Mouse (Mus musculus): ENCODE results near the gene Cbr3. TPM values are rescaled to one million over a fixed set of nuclear protein-coding genes. Genes with fewer than 3 reads are reported as not detected.
A peak's percentile ranks its signal among the peaks of the same experiment; 100 is the strongest.

Gene Cbr3
- polyA plus RNA-seq, 1 experiment from 2014 or later, result 0.36 TPM

DNA sequence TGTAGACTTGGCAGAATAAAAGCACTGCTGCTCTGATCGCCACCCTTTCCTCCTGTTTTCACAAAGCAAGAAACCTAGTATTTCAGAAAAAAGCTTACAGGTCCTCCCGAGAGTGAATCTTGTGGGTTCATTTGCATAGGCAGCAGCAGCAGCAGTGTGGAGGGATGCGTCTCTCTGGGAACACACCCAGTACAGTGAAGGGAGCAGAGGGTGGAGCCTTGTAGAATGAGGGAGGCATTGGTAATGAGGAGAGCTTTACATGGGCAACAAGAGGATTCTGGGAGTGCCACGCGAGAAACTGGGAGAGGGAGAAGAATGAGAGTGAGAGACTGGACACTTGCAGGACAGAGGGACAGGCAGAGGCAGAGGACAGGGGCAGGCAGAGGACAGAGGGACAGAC lies 31.4 kb downstream of the Cbr3 start:
- Histone ChIP-seq H3K4me1 (ENCODE audit: control insufficient read depth, insufficient read depth, low read length) (peaks cover 13% of the 10 kb centered on the region), H3K27me3 (ENCODE audit: control insufficient read depth, insufficient read depth, low read length) (peaks cover 4% of the 10 kb centered on the region; the same call in 1 of the 2 replicates), H3K9me3 (replicated peaks; ENCODE audit: control insufficient read depth, low read length) (no peaks in the 10 kb centered on the region), H3K9ac (ENCODE audit: low read depth, low read length) (no peak overlapping the region), H3K4me2 (no peak overlapping the region), H3K36me3 (ENCODE audit: control insufficient read depth, insufficient read depth, low read length) (no peaks in the 10 kb centered on the region; the same call in 1 of the 2 replicates), H3K27ac (ENCODE audit: low read depth, low read length) (no peak overlapping the region), H3K4me3 (ENCODE audit: low read depth, low read length) (no peak overlapping the region)
- 25% methylated on average over 5 of the region's 5 CpGs for WGBS (ENCODE audit: insufficient replicate concordance)
- no peak for ATAC-seq (replicated peaks; ENCODE audit: insufficient number of reproducible peaks, low FRiP score, low TSS enrichment)

DNA sequence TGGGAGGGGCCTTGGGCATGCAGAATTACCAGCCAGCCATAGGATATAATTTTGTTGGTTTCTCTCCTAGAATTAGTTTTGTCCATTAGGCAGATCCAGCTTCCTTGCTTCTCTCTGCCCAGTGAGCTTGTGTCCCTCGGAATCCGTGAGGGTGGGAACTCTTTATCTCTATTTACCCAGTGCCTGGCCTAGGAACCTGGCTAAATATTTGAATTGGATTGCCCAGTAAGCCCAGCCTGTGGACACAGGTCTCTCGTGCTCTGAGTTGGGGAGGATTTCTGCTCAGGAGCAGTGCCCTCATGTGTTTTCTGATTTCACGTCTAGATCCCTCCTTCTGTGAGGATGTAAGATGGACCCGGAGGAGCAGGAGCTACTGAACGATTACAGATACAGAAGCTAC lies 32.8 kb downstream of the Cbr3 start:
- WGBS (ENCODE audit: insufficient replicate concordance), result 78% methylated on average over 6 of the region's 6 CpGs
- no peaks in the 10 kb centered on the region for H3K9me3 ChIP-seq (replicated peaks; ENCODE audit: control insufficient read depth, low read length)
- H3K27me3 ChIP-seq (ENCODE audit: control insufficient read depth, insufficient read depth, low read length), result peaks cover 4% of the 10 kb centered on the region; the same call in 1 of the 2 replicates
- H3K36me3 ChIP-seq (ENCODE audit: control insufficient read depth, insufficient read depth, low read length), result no peaks in the 10 kb centered on the region; the same call in 1 of the 2 replicates
- H3K4me1 ChIP-seq (ENCODE audit: control insufficient read depth, insufficient read depth, low read length), result peaks cover 13% of the 10 kb centered on the region
- H3K27ac ChIP-seq (ENCODE audit: low read depth, low read length), result no peak overlapping the region
- no peak overlapping the region for H3K9ac ChIP-seq (ENCODE audit: low read depth, low read length)
- H3K4me2 ChIP-seq, result no peak overlapping the region
- no peak for ATAC-seq (replicated peaks; ENCODE audit: insufficient number of reproducible peaks, low FRiP score, low TSS enrichment)
- no peak overlapping the region for H3K4me3 ChIP-seq (ENCODE audit: low read depth, low read length)

DNA sequence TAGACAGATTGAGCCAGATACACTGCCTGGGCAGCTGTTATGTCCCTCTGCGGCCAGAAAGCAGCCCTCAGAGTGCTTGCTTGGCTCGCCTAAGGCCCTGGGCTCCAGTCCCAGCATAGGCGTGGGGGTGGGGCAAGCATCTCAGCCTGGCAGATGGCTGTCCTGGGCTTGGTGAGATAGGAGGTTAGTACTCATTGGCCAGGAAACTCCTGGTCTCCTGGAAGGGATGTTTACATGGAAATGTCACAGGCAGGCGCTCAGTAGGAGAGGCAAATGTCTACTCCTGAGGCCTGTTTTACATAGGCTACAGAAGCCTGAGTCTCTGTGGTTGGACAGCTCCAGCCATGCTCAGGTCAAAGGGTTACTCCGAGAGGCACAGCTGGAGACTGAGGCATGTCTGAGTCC lies 34.3 kb downstream of the Cbr3 start:
- no peak overlapping the region; the same call in 1 of the 2 replicates for H3K9ac ChIP-seq (ENCODE audit: low read depth, low read length)
- no peaks in the 10 kb centered on the region; the same call in 1 of the 2 replicates for H3K36me3 ChIP-seq (ENCODE audit: control insufficient read depth, insufficient read depth, low read length)
- 17% methylated on average over 5 of the region's 5 CpGs for WGBS (ENCODE audit: insufficient replicate concordance)
- H3K4me3 ChIP-seq (ENCODE audit: low read depth, low read length), result no peak overlapping the region
- peaks cover 13% of the 10 kb centered on the region for H3K4me1 ChIP-seq (ENCODE audit: control insufficient read depth, insufficient read depth, low read length)
- H3K27ac ChIP-seq (ENCODE audit: low read depth, low read length), result no peak overlapping the region
- peaks cover 4% of the 10 kb centered on the region; the same call in 1 of the 2 replicates for H3K27me3 ChIP-seq (ENCODE audit: control insufficient read depth, insufficient read depth, low read length)
- H3K9me3 ChIP-seq (replicated peaks; ENCODE audit: control insufficient read depth, low read length), result no peaks in the 10 kb centered on the region
- peak; percentile 66 for ATAC-seq (replicated peaks; ENCODE audit: insufficient number of reproducible peaks, low FRiP score, low TSS enrichment)
- H3K4me2 ChIP-seq, result no peak overlapping the region

DNA sequence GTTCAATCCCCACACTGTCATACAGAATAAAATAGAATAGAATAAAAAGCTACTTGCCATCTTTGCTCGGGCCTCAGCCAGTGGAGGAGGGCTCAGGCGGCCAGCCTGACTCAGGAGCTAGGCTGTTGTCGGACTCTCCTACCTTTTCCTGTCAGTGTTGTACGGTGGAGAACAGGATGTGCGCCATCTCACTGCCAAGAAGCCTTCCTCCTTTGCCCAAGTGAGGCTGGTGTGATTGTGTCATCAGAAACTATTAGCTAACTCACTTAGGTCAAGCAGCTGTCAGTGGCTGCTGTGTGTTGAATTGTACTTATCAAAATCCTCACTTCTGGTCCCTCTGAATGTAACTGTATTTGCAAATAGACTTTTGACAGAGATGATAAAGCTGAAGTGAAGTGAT lies 38.8 kb downstream of the Cbr3 start:
- no peak overlapping the region for H3K27ac ChIP-seq (ENCODE audit: low read depth, low read length)
- H3K9ac ChIP-seq (ENCODE audit: low read depth, low read length), result no peak overlapping the region
- H3K27me3 ChIP-seq (ENCODE audit: control insufficient read depth, insufficient read depth, low read length), result no peaks in the 10 kb centered on the region
- no peaks in the 10 kb centered on the region for H3K36me3 ChIP-seq (ENCODE audit: control insufficient read depth, insufficient read depth, low read length)
- WGBS (ENCODE audit: insufficient replicate concordance), result 71% methylated on average over 5 of the region's 5 CpGs
- no peaks in the 10 kb centered on the region for H3K9me3 ChIP-seq (replicated peaks; ENCODE audit: control insufficient read depth, low read length)
- peaks cover 8% of the 10 kb centered on the region for H3K4me1 ChIP-seq (ENCODE audit: control insufficient read depth, insufficient read depth, low read length)
- H3K4me2 ChIP-seq, result no peak overlapping the region
- H3K4me3 ChIP-seq (ENCODE audit: low read depth, low read length), result no peak overlapping the region
- no peak for ATAC-seq (replicated peaks; ENCODE audit: insufficient number of reproducible peaks, low FRiP score, low TSS enrichment)

DNA sequence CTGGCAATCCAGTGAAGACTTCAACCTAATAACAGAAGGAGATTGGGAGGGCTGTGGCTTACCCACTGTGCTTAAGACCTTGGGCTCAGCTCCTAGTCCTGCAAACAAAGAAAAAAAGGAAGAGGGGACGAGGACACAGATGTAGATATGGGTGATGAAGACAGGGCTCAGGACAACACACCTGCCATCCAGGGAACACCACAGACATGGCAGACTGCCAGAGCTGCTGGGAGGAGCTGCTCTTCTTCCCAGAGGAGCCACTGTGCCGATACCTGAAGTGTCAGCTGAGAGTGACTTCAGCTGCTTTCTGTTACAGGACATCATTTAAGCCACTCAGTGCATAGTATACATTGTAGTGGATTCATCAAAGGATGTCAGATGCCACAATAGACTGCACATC lies 39.5 kb downstream of the Cbr3 start:
- 54% methylated on average over 2 of the region's 2 CpGs for WGBS (ENCODE audit: insufficient replicate concordance)
- no peak for ATAC-seq (replicated peaks; ENCODE audit: insufficient number of reproducible peaks, low FRiP score, low TSS enrichment)
- no peak overlapping the region for H3K27ac ChIP-seq (ENCODE audit: low read depth, low read length)
- H3K4me3 ChIP-seq (ENCODE audit: low read depth, low read length), result no peak overlapping the region
- H3K4me1 ChIP-seq (ENCODE audit: control insufficient read depth, insufficient read depth, low read length), result peaks cover 3% of the 10 kb centered on the region
- no peak overlapping the region for H3K4me2 ChIP-seq
- no peaks in the 10 kb centered on the region for H3K9me3 ChIP-seq (replicated peaks; ENCODE audit: control insufficient read depth, low read length)
- H3K9ac ChIP-seq (ENCODE audit: low read depth, low read length), result no peak overlapping the region
- no peaks in the 10 kb centered on the region for H3K36me3 ChIP-seq (ENCODE audit: control insufficient read depth, insufficient read depth, low read length)
- no peaks in the 10 kb centered on the region for H3K27me3 ChIP-seq (ENCODE audit: control insufficient read depth, insufficient read depth, low read length)

DNA sequence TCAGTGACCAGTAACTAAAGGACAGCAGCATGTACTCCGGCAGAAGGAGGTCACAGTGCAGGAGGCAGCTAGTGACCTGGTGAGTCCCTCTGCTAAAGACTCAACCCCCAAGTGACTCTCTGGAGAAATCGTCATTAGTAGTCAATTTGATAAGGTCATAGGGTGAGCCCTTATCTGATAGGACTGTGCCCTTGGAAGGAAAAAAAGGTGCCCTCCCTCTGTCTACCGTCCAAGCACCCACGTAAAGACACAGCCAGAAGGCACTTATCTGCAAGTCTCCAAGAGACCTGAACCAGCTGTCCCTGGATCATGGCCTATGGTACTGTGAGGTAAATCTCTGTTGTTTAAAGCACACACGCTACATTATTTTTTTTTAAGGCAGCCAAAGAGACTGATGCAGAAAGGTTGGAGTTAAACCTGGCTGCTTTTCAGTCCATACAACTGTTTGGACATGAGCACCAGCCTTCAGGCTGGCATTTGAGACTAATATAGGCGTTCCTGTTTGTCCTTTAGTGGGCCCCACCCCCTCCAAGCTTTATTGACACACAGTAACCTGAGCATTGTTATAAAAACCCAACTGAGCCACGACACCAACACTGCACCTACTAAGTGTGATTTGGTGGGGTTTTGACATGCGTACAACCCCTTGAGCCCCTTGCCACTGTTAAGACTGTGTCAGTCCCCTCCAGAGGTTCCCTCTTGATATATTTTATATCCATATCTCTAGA lies 42.6 kb downstream of the Cbr3 start:
- Histone ChIP-seq H3K4me1 (ENCODE audit: control insufficient read depth, insufficient read depth, low read length) (peaks cover 4% of the 10 kb centered on the region; the same call in 1 of the 2 replicates), H3K4me2 (no peak overlapping the region), H3K9me3 (replicated peaks; ENCODE audit: control insufficient read depth, low read length) (no peaks in the 10 kb centered on the region), H3K27me3 (ENCODE audit: control insufficient read depth, insufficient read depth, low read length) (peaks cover 2% of the 10 kb centered on the region; the same call in 1 of the 2 replicates), H3K4me3 (ENCODE audit: low read depth, low read length) (no peak overlapping the region), H3K36me3 (ENCODE audit: control insufficient read depth, insufficient read depth, low read length) (no peaks in the 10 kb centered on the region), H3K27ac (ENCODE audit: low read depth, low read length) (no peak overlapping the region), H3K9ac (ENCODE audit: low read depth, low read length) (no peak overlapping the region)
- 66% methylated on average over 8 of the region's 8 CpGs for WGBS (ENCODE audit: insufficient replicate concordance)
- ATAC-seq (replicated peaks; ENCODE audit: insufficient number of reproducible peaks, low FRiP score, low TSS enrichment), result no peak

DNA sequence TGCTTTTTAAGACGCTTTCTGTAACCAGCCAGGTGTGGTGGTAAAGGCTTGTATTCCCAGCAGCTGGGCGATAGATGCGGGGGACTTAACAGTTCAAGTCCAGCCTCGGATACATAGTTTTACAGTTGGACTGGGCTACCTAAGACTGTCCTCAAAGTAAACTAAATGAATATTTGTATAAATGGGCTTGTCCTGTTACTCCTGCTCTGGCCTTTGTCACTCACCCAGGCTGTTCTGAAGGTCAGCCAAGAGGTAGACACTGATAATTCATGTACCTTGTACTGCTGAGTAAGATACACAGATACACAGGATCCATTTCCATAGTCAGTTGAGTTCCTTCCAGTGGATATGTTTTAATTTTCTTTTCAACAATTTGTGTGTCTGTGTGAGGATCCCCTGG lies 43.2 kb downstream of the Cbr3 start:
- H3K4me2 ChIP-seq, result no peak overlapping the region
- WGBS (ENCODE audit: insufficient replicate concordance), result 90% methylated on average over 4 of the region's 4 CpGs
- no peaks in the 10 kb centered on the region for H3K36me3 ChIP-seq (ENCODE audit: control insufficient read depth, insufficient read depth, low read length)
- no peaks in the 10 kb centered on the region for H3K9me3 ChIP-seq (replicated peaks; ENCODE audit: control insufficient read depth, low read length)
- H3K4me1 ChIP-seq (ENCODE audit: control insufficient read depth, insufficient read depth, low read length), result peaks cover 8% of the 10 kb centered on the region
- H3K4me3 ChIP-seq (ENCODE audit: low read depth, low read length), result no peak overlapping the region
- H3K27ac ChIP-seq (ENCODE audit: low read depth, low read length), result no peak overlapping the region
- ATAC-seq (replicated peaks; ENCODE audit: insufficient number of reproducible peaks, low FRiP score, low TSS enrichment), result no peak
- H3K27me3 ChIP-seq (ENCODE audit: control insufficient read depth, insufficient read depth, low read length), result peaks cover 2% of the 10 kb centered on the region; the same call in 1 of the 2 replicates
- no peak overlapping the region for H3K9ac ChIP-seq (ENCODE audit: low read depth, low read length)

DNA sequence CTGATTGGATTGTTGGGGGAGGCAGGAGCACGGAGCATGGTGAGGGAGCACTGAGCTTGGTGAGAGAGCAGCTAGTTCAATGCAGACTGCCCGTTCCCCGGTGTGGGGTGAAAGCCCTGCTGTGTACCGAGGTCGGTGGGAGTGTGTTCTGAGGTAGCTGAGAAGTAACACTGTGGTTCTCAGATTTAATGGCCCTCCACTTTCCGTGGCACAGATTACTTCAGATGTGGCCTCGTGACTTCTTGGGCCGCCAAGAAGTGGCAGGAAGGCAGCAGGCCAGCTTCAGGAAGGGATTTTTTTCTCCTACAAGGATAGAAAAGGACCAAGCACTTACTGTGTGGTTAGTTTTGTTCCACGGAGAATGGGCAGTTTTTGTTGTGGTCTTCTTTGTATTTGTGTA lies 45.7 kb downstream of the Cbr3 start:
- H3K9ac ChIP-seq (ENCODE audit: low read depth, low read length), result no peak overlapping the region
- peaks cover 2% of the 10 kb centered on the region; the same call in 1 of the 2 replicates for H3K27me3 ChIP-seq (ENCODE audit: control insufficient read depth, insufficient read depth, low read length)
- H3K9me3 ChIP-seq (replicated peaks; ENCODE audit: control insufficient read depth, low read length), result no peaks in the 10 kb centered on the region
- no peaks in the 10 kb centered on the region for H3K36me3 ChIP-seq (ENCODE audit: control insufficient read depth, insufficient read depth, low read length)
- peaks cover 11% of the 10 kb centered on the region for H3K4me1 ChIP-seq (ENCODE audit: control insufficient read depth, insufficient read depth, low read length)
- 73% methylated on average over 9 of the region's 9 CpGs for WGBS (ENCODE audit: insufficient replicate concordance)
- H3K27ac ChIP-seq (ENCODE audit: low read depth, low read length), result no peak overlapping the region
- no peak for ATAC-seq (replicated peaks; ENCODE audit: insufficient number of reproducible peaks, low FRiP score, low TSS enrichment)
- no peak overlapping the region for H3K4me3 ChIP-seq (ENCODE audit: low read depth, low read length)
- no peak overlapping the region for H3K4me2 ChIP-seq
